Mouse (Mus musculus): ENCODE measurements at regions not wholly inside any gene's neighbourhood (a gene's known extent, or its start where the extent isn't known, plus 50 kb on each side); places are given as distances from the start of the nearest gene placed in this dataset.
"Not testable (repeated sequence)": the region's sequence is repeated elsewhere in the genome, so short reads cannot be mapped to it uniquely, and the experiment has no call there.

- H3K4me1 ChIP-seq (replicated peaks), result no peaks in the 10 kb centered on the region
- no peaks in the 10 kb centered on the region for H3K27me3 ChIP-seq
- ATAC-seq, result no peak
- WGBS, result 75% methylated on average over 3 of the region's 3 CpGs
- H3K4me3 ChIP-seq (replicated peaks), result no peak overlapping the region
- H3K4me2 ChIP-seq (replicated peaks), result no peak overlapping the region
- H3K9ac ChIP-seq (replicated peaks), result no peak overlapping the region
- no peak overlapping the region for H3K27ac ChIP-seq
- H3K36me3 ChIP-seq, result no peaks in the 10 kb centered on the region
- no peaks in the 10 kb centered on the region for H3K9me3 ChIP-seq
Observed at GRCm38 (mm10) chr4:75466880-75467327, 188.8 kb upstream of the Dmac1 start.

- WGBS, result 94% methylated on average over 5 of the region's 5 CpGs
- no peaks in the 10 kb centered on the region for H3K27me3 ChIP-seq
- no peak for ATAC-seq
- H3K36me3 ChIP-seq, result no peaks in the 10 kb centered on the region
- H3K4me2 ChIP-seq (replicated peaks), result no peak overlapping the region
- no peak overlapping the region for H3K9ac ChIP-seq (replicated peaks)
- no peak overlapping the region for H3K4me3 ChIP-seq (replicated peaks)
- no peak overlapping the region for H3K27ac ChIP-seq
- no peaks in the 10 kb centered on the region for H3K9me3 ChIP-seq
- no peaks in the 10 kb centered on the region for H3K4me1 ChIP-seq (replicated peaks)
Observed at GRCm38 (mm10) chr4:75463579-75463978, 185.5 kb upstream of the Dmac1 start.

- Histone ChIP-seq H3K36me3 (no peaks in the 10 kb centered on the region), H3K27ac (no peak overlapping the region), H3K9me3 (0 out of 2 replicates have a peak, but pooled peaks cover 6% of the 10 kb centered on the region), H3K27me3 (no peaks in the 10 kb centered on the region), H3K9ac (replicated peaks) (no peak overlapping the region), H3K4me1 (replicated peaks) (no peaks in the 10 kb centered on the region), H3K4me2 (replicated peaks) (no peak overlapping the region), H3K4me3 (replicated peaks) (no peak overlapping the region)
- no peak for ATAC-seq
- 82% methylated on average over 4 of the region's 4 CpGs for WGBS
Observed at GRCm38 (mm10) chr4:75449478-75449877, 171.4 kb upstream of the Dmac1 start.

GRCm38 (mm10) chr4:75423296-75423695 lies 145.2 kb upstream of the Dmac1 start:
- no peak overlapping the region for H3K4me2 ChIP-seq (replicated peaks)
- H3K4me1 ChIP-seq (replicated peaks), result no peaks in the 10 kb centered on the region
- H3K4me3 ChIP-seq (replicated peaks), result no peak overlapping the region
- no peaks in the 10 kb centered on the region for H3K36me3 ChIP-seq
- H3K9me3 ChIP-seq, result no peaks in the 10 kb centered on the region
- H3K27ac ChIP-seq, result no peak overlapping the region
- no peak overlapping the region for H3K9ac ChIP-seq (replicated peaks)
- ATAC-seq, result no peak
- H3K27me3 ChIP-seq, result no peaks in the 10 kb centered on the region

- not testable (repeated sequence) for H3K27me3 ChIP-seq; H3K4me3 ChIP-seq (replicated peaks); H3K36me3 ChIP-seq; H3K9me3 ChIP-seq; ATAC-seq; H3K4me2 ChIP-seq (replicated peaks); H3K4me1 ChIP-seq (replicated peaks); H3K9ac ChIP-seq (replicated peaks); H3K27ac ChIP-seq
- 90% methylated on average over 3 of the region's 3 CpGs for WGBS
Observed at GRCm38 (mm10) chr4:75400754-75401153, 122.6 kb upstream of the Dmac1 start.

GRCm38 (mm10) chr4:75394992-75395391 lies 116.9 kb upstream of the Dmac1 start:
- no peaks in the 10 kb centered on the region for H3K27me3 ChIP-seq
- no peaks in the 10 kb centered on the region for H3K36me3 ChIP-seq
- no peaks in the 10 kb centered on the region for H3K4me1 ChIP-seq (replicated peaks)
- no peak for ATAC-seq
- no peak overlapping the region for H3K27ac ChIP-seq
- no peaks in the 10 kb centered on the region for H3K9me3 ChIP-seq
- H3K4me3 ChIP-seq (replicated peaks), result no peak overlapping the region
- H3K9ac ChIP-seq (replicated peaks), result no peak overlapping the region
- H3K4me2 ChIP-seq (replicated peaks), result no peak overlapping the region

- no peak overlapping the region for H3K27ac ChIP-seq
- H3K4me1 ChIP-seq (replicated peaks), result no peaks in the 10 kb centered on the region
- 65% methylated on average over 2 of the region's 2 CpGs for WGBS
- ATAC-seq, result no peak
- no peaks in the 10 kb centered on the region for H3K27me3 ChIP-seq
- H3K4me2 ChIP-seq (replicated peaks), result no peak overlapping the region
- no peaks in the 10 kb centered on the region for H3K36me3 ChIP-seq
- no peak overlapping the region for H3K9ac ChIP-seq (replicated peaks)
- no peak overlapping the region for H3K4me3 ChIP-seq (replicated peaks)
- no peaks in the 10 kb centered on the region for H3K9me3 ChIP-seq
Observed at GRCm38 (mm10) chr4:75394264-75394663, 116.2 kb upstream of the Dmac1 start.

GRCm38 (mm10) chr4:75386271-75386938 lies 108.3 kb upstream of the Dmac1 start:
- no peaks in the 10 kb centered on the region for H3K9me3 ChIP-seq
- no peak overlapping the region for H3K4me2 ChIP-seq (replicated peaks)
- H3K27ac ChIP-seq, result no peak overlapping the region
- H3K36me3 ChIP-seq, result no peaks in the 10 kb centered on the region
- H3K9ac ChIP-seq (replicated peaks), result no peak overlapping the region
- H3K4me1 ChIP-seq (replicated peaks), result peaks cover 4% of the 10 kb centered on the region; the same call in 1 of the 2 replicates
- H3K4me3 ChIP-seq (replicated peaks), result no peak overlapping the region
- H3K27me3 ChIP-seq, result no peaks in the 10 kb centered on the region
- peak; percentile 67 for ATAC-seq
- WGBS, result 22% methylated on average over 3 of the region's 3 CpGs

- Histone ChIP-seq H3K4me3 (replicated peaks) (no peak overlapping the region), H3K36me3 (no peaks in the 10 kb centered on the region), H3K9ac (replicated peaks) (no peak overlapping the region), H3K27me3 (no peaks in the 10 kb centered on the region), H3K4me2 (replicated peaks) (no peak overlapping the region), H3K4me1 (replicated peaks) (no peaks in the 10 kb centered on the region), H3K9me3 (no peaks in the 10 kb centered on the region), H3K27ac (no peak overlapping the region)
- WGBS, result 95% methylated on average over 2 of the region's 2 CpGs
- no peak for ATAC-seq
Observed at GRCm38 (mm10) chr4:75359496-75359895, 81.4 kb upstream of the Dmac1 start.

GRCm38 (mm10) chr4:75355621-75356020 lies 77.5 kb upstream of the Dmac1 start:
- no peaks in the 10 kb centered on the region for H3K4me1 ChIP-seq (replicated peaks)
- no peaks in the 10 kb centered on the region for H3K36me3 ChIP-seq
- no peaks in the 10 kb centered on the region for H3K27me3 ChIP-seq
- no peak overlapping the region for H3K4me2 ChIP-seq (replicated peaks)
- 96% methylated on average over 6 of the region's 9 CpGs for WGBS
- H3K9me3 ChIP-seq, result no peaks in the 10 kb centered on the region
- ATAC-seq, result no peak
- H3K9ac ChIP-seq (replicated peaks), result no peak overlapping the region
- no peak overlapping the region for H3K4me3 ChIP-seq (replicated peaks)
- H3K27ac ChIP-seq, result no peak overlapping the region

- no peaks in the 10 kb centered on the region for H3K4me1 ChIP-seq (replicated peaks)
- no peak for ATAC-seq
- no peak overlapping the region for H3K4me3 ChIP-seq (replicated peaks)
- WGBS, result 94% methylated on average over 2 of the region's 2 CpGs
- no peak overlapping the region for H3K4me2 ChIP-seq (replicated peaks)
- H3K27me3 ChIP-seq, result no peaks in the 10 kb centered on the region
- H3K9ac ChIP-seq (replicated peaks), result no peak overlapping the region
- no peaks in the 10 kb centered on the region for H3K9me3 ChIP-seq
- no peaks in the 10 kb centered on the region for H3K36me3 ChIP-seq
- H3K27ac ChIP-seq, result no peak overlapping the region
Observed at GRCm38 (mm10) chr4:75334496-75334895, 56.4 kb upstream of the Dmac1 start.

- WGBS, result 87% methylated on average over 5 of the region's 5 CpGs
- H3K27me3 ChIP-seq, result no peaks in the 10 kb centered on the region
- no peak overlapping the region for H3K4me3 ChIP-seq (replicated peaks)
- ATAC-seq, result no peak
- H3K9me3 ChIP-seq, result no peaks in the 10 kb centered on the region
- no peak overlapping the region for H3K9ac ChIP-seq (replicated peaks)
- no peaks in the 10 kb centered on the region for H3K36me3 ChIP-seq
- H3K27ac ChIP-seq, result no peak overlapping the region
- no peak overlapping the region for H3K4me2 ChIP-seq (replicated peaks)
- H3K4me1 ChIP-seq (replicated peaks), result no peaks in the 10 kb centered on the region
Observed at GRCm38 (mm10) chr4:75332791-75333190, 54.7 kb upstream of the Dmac1 start.

- ATAC-seq, result no peak
- Histone ChIP-seq H3K27ac (no peak overlapping the region), H3K4me3 (replicated peaks) (no peak overlapping the region), H3K36me3 (no peaks in the 10 kb centered on the region), H3K4me2 (replicated peaks) (no peak overlapping the region), H3K4me1 (replicated peaks) (no peaks in the 10 kb centered on the region), H3K27me3 (no peaks in the 10 kb centered on the region), H3K9me3 (no peaks in the 10 kb centered on the region), H3K9ac (replicated peaks) (no peak overlapping the region)
- whole genome bisulfite sequencing, result 81% methylated on average over 6 of the region's 6 CpGs
Observed at GRCm38 (mm10) chr4:75329511-75330171, 51.5 kb upstream of the Dmac1 start.

Data from midbrain, embryonic 13.5 days (tissue).